Mouse (Mus musculus): ENCODE data around the gene Rbfox3. TPM values are rescaled to one million over a fixed set of nuclear protein-coding genes. Genes with fewer than 3 reads are reported as not detected.

Gene Rbfox3
- polyA plus RNA-seq, 1 experiment from 2014 or later: 0.97 TPM

DNA sequence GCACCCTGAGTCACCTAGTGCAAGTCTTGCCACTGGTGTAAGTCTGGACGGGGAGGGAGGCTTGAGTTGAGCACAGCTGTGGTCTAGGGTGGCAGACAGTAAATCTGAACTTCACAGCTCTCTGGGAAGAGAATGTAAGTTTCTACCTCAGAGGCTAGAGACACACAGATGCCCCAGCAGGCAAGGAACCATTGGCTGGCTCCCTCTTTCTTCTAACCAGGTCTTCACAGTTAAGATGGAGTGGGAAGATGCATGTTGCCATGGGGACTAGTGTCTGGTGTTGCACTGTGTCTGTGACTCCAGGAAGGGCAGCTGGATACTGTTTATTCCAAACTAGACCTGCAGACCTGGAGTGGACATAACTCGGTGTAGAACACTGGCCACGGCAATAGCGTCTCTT is 348.6 kb downstream of the Rbfox3 start:
- Histone ChIP-seq H3K36me3 (ENCODE audit: insufficient read depth, low read length) (no peaks in the 10 kb centered on the region), H3K4me1 (ENCODE audit: insufficient read depth, low read depth, low read length) (no peaks in the 10 kb centered on the region), H3K27ac (ENCODE audit: low read length) (no peak overlapping the region), H3K27me3 (replicated peaks; ENCODE audit: insufficient read depth, low read length) (no peaks in the 10 kb centered on the region), H3K4me2 (replicated peaks; ENCODE audit: low read depth, low read length) (no peak overlapping the region), H3K9me3 (ENCODE audit: low read length) (no peaks in the 10 kb centered on the region), H3K4me3 (ENCODE audit: low read depth, low read length) (no peak overlapping the region), H3K9ac (replicated peaks; ENCODE audit: low read depth) (no peak overlapping the region)
- ATAC-seq (no peak), DNase-seq (ENCODE audit: low spot score) (no peak)
- 75% methylated on average over 4 of the region's 4 CpGs for WGBS
- TF ChIP-seq EP300 (IDR thresholded peaks at IDR 0.05) (no peak), CTCF (IDR thresholded peaks at IDR 0.05) (no peak)

DNA sequence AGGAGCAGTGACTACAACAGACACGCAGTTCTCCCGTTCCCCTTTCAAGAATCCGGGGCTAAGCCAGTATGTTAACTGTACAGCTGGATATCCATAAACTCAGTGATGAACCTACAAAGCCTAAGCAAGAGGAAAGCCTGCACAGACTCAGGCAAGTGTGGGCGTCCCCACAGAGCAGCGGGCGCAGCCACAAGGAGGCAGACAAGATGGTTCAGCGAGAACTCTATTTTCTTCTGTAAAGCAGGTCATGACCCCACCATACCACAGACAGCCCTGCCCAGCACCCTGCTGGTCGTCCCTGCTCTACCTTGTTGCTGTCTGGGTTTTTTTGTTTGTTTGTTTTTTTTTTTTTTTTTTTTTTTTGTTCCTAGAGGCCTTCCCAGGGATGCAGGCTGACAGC is 353.2 kb downstream of the Rbfox3 start:
- TF ChIP-seq CTCF (IDR thresholded peaks at IDR 0.05) (no peak), EP300 (IDR thresholded peaks at IDR 0.05) (no peak)
- no peaks in the 10 kb centered on the region for H3K4me1 ChIP-seq (ENCODE audit: insufficient read depth, low read depth, low read length)
- ATAC-seq (no peak), DNase-seq (ENCODE audit: low spot score) (no peak)
- H3K27ac ChIP-seq (ENCODE audit: low read length): no peak overlapping the region
- no peak overlapping the region for H3K9ac ChIP-seq (replicated peaks; ENCODE audit: low read depth)
- no peaks in the 10 kb centered on the region for H3K27me3 ChIP-seq (replicated peaks; ENCODE audit: insufficient read depth, low read length)
- no peaks in the 10 kb centered on the region for H3K36me3 ChIP-seq (ENCODE audit: insufficient read depth, low read length)
- H3K4me3 ChIP-seq (ENCODE audit: low read depth, low read length): no peak overlapping the region
- no peaks in the 10 kb centered on the region for H3K9me3 ChIP-seq (ENCODE audit: low read length)
- WGBS: 47% methylated on average over 8 of the region's 8 CpGs
- no peak overlapping the region for H3K4me2 ChIP-seq (replicated peaks; ENCODE audit: low read depth, low read length)

DNA sequence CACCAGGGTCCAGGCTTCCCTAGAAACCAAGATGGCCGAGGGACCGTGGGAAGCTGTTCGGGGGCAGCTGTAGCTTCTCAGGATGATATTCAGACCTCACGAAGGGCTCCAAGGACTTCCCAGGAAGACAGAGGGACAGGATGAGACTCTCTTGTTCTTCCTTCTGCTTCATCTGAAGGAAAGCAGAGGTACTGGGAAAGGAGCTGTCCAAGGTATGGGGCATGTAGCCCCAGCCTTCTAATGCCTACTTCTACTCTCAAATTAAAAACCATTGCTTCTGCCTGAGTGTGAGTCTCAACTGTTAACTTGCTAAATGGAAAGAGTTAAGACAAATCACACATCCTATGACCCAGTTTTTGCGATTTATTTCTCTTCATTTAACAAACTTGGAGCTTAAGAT is 355.8 kb downstream of the Rbfox3 start:
- Histone ChIP-seq H3K36me3 (ENCODE audit: insufficient read depth, low read length) (no peaks in the 10 kb centered on the region), H3K4me1 (ENCODE audit: insufficient read depth, low read depth, low read length) (no peaks in the 10 kb centered on the region), H3K27ac (ENCODE audit: low read length) (no peak overlapping the region), H3K4me2 (replicated peaks; ENCODE audit: low read depth, low read length) (no peak overlapping the region), H3K9ac (replicated peaks; ENCODE audit: low read depth) (no peak overlapping the region), H3K27me3 (replicated peaks; ENCODE audit: insufficient read depth, low read length) (no peaks in the 10 kb centered on the region), H3K9me3 (ENCODE audit: low read length) (no peaks in the 10 kb centered on the region), H3K4me3 (ENCODE audit: low read depth, low read length) (no peak overlapping the region)
- TF ChIP-seq EP300 (IDR thresholded peaks at IDR 0.05) (no peak), CTCF (IDR thresholded peaks at IDR 0.05) (no peak)
- no peak for ATAC-seq
- 49% methylated on average over 5 of the region's 5 CpGs for WGBS
- DNase-seq (ENCODE audit: low spot score): no peak

DNA sequence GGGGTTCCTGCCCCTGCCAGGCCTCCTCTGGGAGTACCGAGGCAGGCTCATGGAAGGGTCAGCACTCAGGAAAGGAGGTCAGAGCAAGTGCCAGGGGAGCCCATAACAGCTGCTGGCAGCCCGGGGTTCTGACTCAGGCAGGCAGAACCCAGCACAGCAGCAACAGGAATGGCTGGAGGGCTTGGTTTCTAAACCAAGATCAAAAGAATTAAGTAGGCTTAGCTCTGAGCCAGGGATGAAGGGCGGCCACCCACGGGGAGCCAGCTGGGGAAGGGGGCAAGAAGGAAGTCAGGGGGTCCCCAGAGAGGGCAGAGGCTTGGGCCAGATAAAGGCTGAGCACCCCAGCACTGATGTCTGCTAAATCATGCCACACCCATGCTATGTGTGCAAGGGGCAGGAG is 356.9 kb downstream of the Rbfox3 start:
- WGBS: 10% methylated on average over 4 of the region's 4 CpGs
- Histone ChIP-seq H3K9ac (replicated peaks; ENCODE audit: low read depth) (no peak overlapping the region), H3K27me3 (replicated peaks; ENCODE audit: insufficient read depth, low read length) (no peaks in the 10 kb centered on the region), H3K4me2 (replicated peaks; ENCODE audit: low read depth, low read length) (no peak overlapping the region), H3K9me3 (ENCODE audit: low read length) (no peaks in the 10 kb centered on the region), H3K27ac (ENCODE audit: low read length) (no peak overlapping the region), H3K4me1 (ENCODE audit: insufficient read depth, low read depth, low read length) (no peaks in the 10 kb centered on the region), H3K36me3 (ENCODE audit: insufficient read depth, low read length) (no peaks in the 10 kb centered on the region), H3K4me3 (ENCODE audit: low read depth, low read length) (no peak overlapping the region)
- TF ChIP-seq EP300 (IDR thresholded peaks at IDR 0.05) (no peak), CTCF (IDR thresholded peaks at IDR 0.05) (no peak)
- no peak for DNase-seq (ENCODE audit: low spot score)
- ATAC-seq: no peak

- H3K9ac ChIP-seq (replicated peaks; ENCODE audit: low read depth): no peak overlapping the region
- DNase-seq (ENCODE audit: low spot score) (no peak), ATAC-seq (no peak)
- 13% methylated on average over 3 of the region's 4 CpGs for WGBS
- no peak overlapping the region for H3K4me3 ChIP-seq (ENCODE audit: low read depth, low read length)
- no peak overlapping the region for H3K4me2 ChIP-seq (replicated peaks; ENCODE audit: low read depth, low read length)
- H3K27ac ChIP-seq (ENCODE audit: low read length): no peak overlapping the region
- H3K4me1 ChIP-seq (ENCODE audit: insufficient read depth, low read depth, low read length): no peaks in the 10 kb centered on the region
- TF ChIP-seq CTCF (IDR thresholded peaks at IDR 0.05) (no peak), EP300 (IDR thresholded peaks at IDR 0.05) (no peak)
- no peaks in the 10 kb centered on the region for H3K27me3 ChIP-seq (replicated peaks; ENCODE audit: insufficient read depth, low read length)
- H3K36me3 ChIP-seq (ENCODE audit: insufficient read depth, low read length): no peaks in the 10 kb centered on the region
- no peaks in the 10 kb centered on the region for H3K9me3 ChIP-seq (ENCODE audit: low read length)
Observed at GRCm38 (mm10) chr11:118553926-118554325, 357.5 kb downstream of the Rbfox3 start.

DNA sequence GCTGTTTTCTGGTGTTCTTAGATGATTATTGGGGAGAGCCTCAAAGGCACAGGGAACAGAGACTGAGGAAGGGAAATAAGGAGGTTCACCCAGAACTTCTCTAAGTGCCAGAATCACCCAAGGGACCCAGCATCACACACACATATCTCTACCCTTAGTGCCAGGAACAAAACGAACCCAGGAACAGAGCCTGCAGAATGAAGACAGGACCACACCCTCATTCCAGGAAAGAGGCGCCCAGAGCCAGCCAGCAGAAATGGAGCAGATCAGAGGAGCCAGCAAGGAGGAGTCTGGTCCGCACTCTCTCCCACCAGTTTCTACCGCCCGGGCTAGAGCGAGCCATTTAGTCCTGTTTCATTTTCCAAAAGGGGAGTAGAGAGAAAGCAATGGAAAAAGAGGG is 358.4 kb downstream of the Rbfox3 start:
- H3K4me1 ChIP-seq (ENCODE audit: insufficient read depth, low read depth, low read length): no peaks in the 10 kb centered on the region
- ATAC-seq (no peak), DNase-seq (ENCODE audit: low spot score) (no peak)
- H3K4me2 ChIP-seq (replicated peaks; ENCODE audit: low read depth, low read length): no peak overlapping the region
- no peaks in the 10 kb centered on the region for H3K9me3 ChIP-seq (ENCODE audit: low read length)
- TF ChIP-seq CTCF (IDR thresholded peaks at IDR 0.05): no peak
- TF ChIP-seq EP300 (IDR thresholded peaks at IDR 0.05): no peak
- 42% methylated on average over 5 of the region's 6 CpGs for WGBS
- H3K4me3 ChIP-seq (ENCODE audit: low read depth, low read length): no peak overlapping the region
- no peaks in the 10 kb centered on the region for H3K27me3 ChIP-seq (replicated peaks; ENCODE audit: insufficient read depth, low read length)
- H3K36me3 ChIP-seq (ENCODE audit: insufficient read depth, low read length): no peaks in the 10 kb centered on the region
- no peak overlapping the region for H3K27ac ChIP-seq (ENCODE audit: low read length)
- no peak overlapping the region for H3K9ac ChIP-seq (replicated peaks; ENCODE audit: low read depth)

DNA sequence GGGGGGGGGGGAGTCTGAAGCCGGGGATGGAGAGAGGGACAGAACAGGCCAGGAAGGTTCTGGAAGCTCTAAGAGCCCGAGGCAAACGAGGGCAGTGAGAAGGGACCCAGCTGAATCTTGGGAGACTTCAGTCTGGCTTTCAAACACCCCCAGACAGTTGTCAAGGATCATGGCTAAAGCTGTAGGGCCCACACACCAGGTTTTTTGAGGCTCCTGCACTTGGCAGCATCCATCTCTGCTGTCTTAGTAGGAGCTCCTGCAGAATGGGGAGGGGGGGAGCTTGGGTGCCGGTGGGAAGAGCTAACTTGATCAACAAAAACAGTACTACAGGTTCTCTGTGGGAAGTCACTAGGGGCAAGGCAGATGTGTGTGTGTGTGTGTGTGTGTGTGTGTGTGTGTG is 358.9 kb downstream of the Rbfox3 start:
- no peak overlapping the region for H3K9ac ChIP-seq (replicated peaks; ENCODE audit: low read depth)
- 64% methylated on average over 4 of the region's 4 CpGs for WGBS
- no peaks in the 10 kb centered on the region for H3K36me3 ChIP-seq (ENCODE audit: insufficient read depth, low read length)
- no peaks in the 10 kb centered on the region for H3K4me1 ChIP-seq (ENCODE audit: insufficient read depth, low read depth, low read length)
- DNase-seq (ENCODE audit: low spot score) (no peak), ATAC-seq (no peak)
- H3K9me3 ChIP-seq (ENCODE audit: low read length): no peaks in the 10 kb centered on the region
- H3K27ac ChIP-seq (ENCODE audit: low read length): no peak overlapping the region
- H3K4me3 ChIP-seq (ENCODE audit: low read depth, low read length): no peak overlapping the region
- TF ChIP-seq CTCF (IDR thresholded peaks at IDR 0.05): no peak
- no peak for TF ChIP-seq EP300 (IDR thresholded peaks at IDR 0.05)
- no peak overlapping the region for H3K4me2 ChIP-seq (replicated peaks; ENCODE audit: low read depth, low read length)
- no peaks in the 10 kb centered on the region for H3K27me3 ChIP-seq (replicated peaks; ENCODE audit: insufficient read depth, low read length)

All from lung, postnatal 0 days (tissue).